Mouse (Mus musculus) layer of hippocampus, postnatal 36 days (tissue): ENCODE measurements around the gene Tubb5. TPM values are rescaled to one million over a fixed set of nuclear protein-coding genes. Genes with fewer than 3 reads are reported as not detected.

Experiments
- DNase-seq, 2 experiments: peaks; one replicate each; pipeline ENCODE4 v3.0.0; 2022
- microRNA-seq, 2 experiments: library from miRNA; unstranded; fragments of <30 nt; microRNA quantifications; one replicate each; pipeline ENCODE4 v1.2.0; 2021
- total RNA-seq, 2 experiments: library from RNA; stranded (reverse); gene quantifications; 2 replicates each; pipeline ENCODE4 v1.2.3; 2021

Tubb5 gene
- total RNA-seq, 2 experiments from 2014 or later, result 360 to 381 TPM

- no peak for DNase-seq
These were observed 42.5 kb downstream of the Tubb5 start for GRCm38 (mm10) chr17:35795656-35796055.

- no peak for DNase-seq
These were observed 43.0 kb downstream of the Tubb5 start for GRCm38 (mm10) chr17:35795099-35795498.

GRCm38 (mm10) chr17:35792837-35793236 lies 45.3 kb downstream of the Tubb5 start:
- no peak for DNase-seq

GRCm38 (mm10) chr17:35790933-35791332 lies 47.2 kb downstream of the Tubb5 start:
- no peak for DNase-seq

GRCm38 (mm10) chr17:35788025-35788424 lies 50.1 kb downstream of the Tubb5 start:
- DNase-seq, result no peak

- DNase-seq, result no peak
These were observed 50.6 kb downstream of the Tubb5 start for GRCm38 (mm10) chr17:35787493-35787892.

- DNase-seq, result no peak
These were observed 53.0 kb downstream of the Tubb5 start for GRCm38 (mm10) chr17:35785140-35785539.

GRCm38 (mm10) chr17:35783944-35784343 lies 54.2 kb downstream of the Tubb5 start:
- DNase-seq, result peak in 1 of 2 experiments; percentile 19

Small RNAs within 50 kb of the gene (microRNA-seq; reads per million reads assigned to microRNA genes)
- 0 reads per million in 2 experiments for gene Gm28033

Other genes with a start within 250 kb of the Tubb5 start
- not detected for gene Sfta2, start 236.8 kb downstream of the Tubb5 start, total RNA-seq
- gene Gm9573, start 211.7 kb downstream of the Tubb5 start, total RNA-seq, result not detected
- not detected for gene Mucl3, start 194.6 kb downstream of the Tubb5 start, total RNA-seq
- gene Vars2, start 170.7 kb downstream of the Tubb5 start, total RNA-seq, result 10 to 100 TPM; 41.8 to 43.4 TPM
- 10 to 100 TPM; 31.1 to 32.1 TPM for gene Gtf2h4, start 164.6 kb downstream of the Tubb5 start, total RNA-seq
- 10 to 100 TPM; 62.7 to 63.9 TPM for gene Ddr1, start 133.7 kb downstream of the Tubb5 start, total RNA-seq
- gene Ier3, start 16.6 kb downstream of the Tubb5 start, total RNA-seq, result 1 to 10 TPM; 4.2 to 6.5 TPM
- 100 to 1,000 TPM; 124 to 132 TPM for gene Flot1, start 15.1 kb downstream of the Tubb5 start, total RNA-seq
- 10 to 100 TPM; 13.1 to 19.5 TPM for gene Mdc1, start 3.2 kb upstream of the Tubb5 start, total RNA-seq
- 1 to 10 TPM; 1.5 to 2.2 TPM for gene Nrm, start 23.0 kb upstream of the Tubb5 start, total RNA-seq
- gene Ppp1r18, start 27.3 kb upstream of the Tubb5 start, total RNA-seq, result 1 to 10 TPM; 7.4 to 9.5 TPM
- gene Dhx16, start 41.5 kb upstream of the Tubb5 start, total RNA-seq, result 10 to 100 TPM; 32.0 to 37.4 TPM
- gene 2310061I04Rik, start 59.1 kb upstream of the Tubb5 start, total RNA-seq, result 10 to 100 TPM; 56.3 to 57.9 TPM
- gene Atat1, start 71.8 kb upstream of the Tubb5 start, total RNA-seq, result 10 to 100 TPM; 60.6 to 61.7 TPM
- 10 to 100 TPM; 37.0 to 39.3 TPM for gene Mrps18b, start 78.1 kb upstream of the Tubb5 start, total RNA-seq
- gene Ppp1r10, start 78.1 kb upstream of the Tubb5 start, total RNA-seq, result 10 to 100 TPM; 78.6 to 82.8 TPM
- 10 to 100 TPM; 70.0 to 71.3 TPM for gene Abcf1, start 131.5 kb upstream of the Tubb5 start, total RNA-seq
- gene Gnl1, start 141.5 kb upstream of the Tubb5 start, total RNA-seq, result 100 to 1,000 TPM; 139 to 143 TPM
- gene Prr3, start 141.9 kb upstream of the Tubb5 start, total RNA-seq, result 10 to 100 TPM; 47.7 to 53.8 TPM
- gene H2-T24, start 182.3 kb upstream of the Tubb5 start, total RNA-seq, result 1 to 10 TPM; 2.5 to 2.8 TPM
- 1 to 10 TPM; 4.7 to 5.0 TPM for gene H2-T23, start 194.5 kb upstream of the Tubb5 start, total RNA-seq
- gene H2-T22, start 204.4 kb upstream of the Tubb5 start, total RNA-seq, result 10 to 100 TPM in 1 of 2 experiments, 1 to 10 TPM in 1; 9.0 to 11.0 TPM
- under 1 TPM in 1 of 2 experiments, not detected in 1; 0.22 TPM for gene Gm6034, start 204.7 kb upstream of the Tubb5 start, total RNA-seq
- 1 to 10 TPM; 1.2 to 1.9 TPM for gene Gm11127, start 220.1 kb upstream of the Tubb5 start, total RNA-seq